Mouse (Mus musculus) neural tube, embryonic 14.5 days (tissue): Measurements from ENCODE around the gene Ttc21b. TPM values are rescaled to one million over a fixed set of nuclear protein-coding genes. Genes with fewer than 3 reads are reported as not detected.

Source experiments
- ATAC-seq: fragments of 200-750 bp; cut with Nextera tagmentation; 2 replicates; pipeline ENCODE4 v1.8.0; 2017; ENCODE audit warnings: low read depth, mild to moderate bottlenecking, moderate TSS enrichment, moderate library complexity
- H3K27ac ChIP-seq: fragments of 300-500 bp; sonication (generic); 2 replicates; pipeline ENCODE4 v1.5.1; 2014; ENCODE audit warnings: low read depth, mild to moderate bottlenecking, control low read depth, low read length, moderate library complexity, mixed read lengths
- H3K27me3 ChIP-seq: fragments of 300-500 bp; sonication (generic); 2 replicates; pipeline ENCODE4 v1.6.1; 2014; ENCODE audit warnings: low read length; ENCODE audit not compliant: control insufficient read depth, insufficient read depth
- H3K36me3 ChIP-seq: fragments of 300-500 bp; sonication (generic); 2 replicates; pipeline ENCODE4 v1.6.1; 2014; ENCODE audit warnings: low read length, mixed read lengths; ENCODE audit not compliant: control insufficient read depth, insufficient read depth
- H3K4me1 ChIP-seq: fragments of 300-500 bp; sonication (generic); 2 replicates; pipeline ENCODE4 v1.6.1; 2014; ENCODE audit warnings: low read length; ENCODE audit not compliant: control insufficient read depth, insufficient read depth
- H3K4me2 ChIP-seq: fragments of 300-500 bp; sonication (generic); 2 replicates; pipeline ENCODE4 v1.6.1; 2014; ENCODE audit warnings: mild to moderate bottlenecking, low read depth, low read length, control low read depth
- H3K4me3 ChIP-seq: fragments of 300-500 bp; sonication (generic); 2 replicates; pipeline ENCODE4 v1.5.1; 2014; ENCODE audit warnings: low read depth, low read length, control low read depth, mixed read lengths
- H3K9ac ChIP-seq: fragments of 300-500 bp; sonication (generic); replicated peaks from 2 replicates; pipeline ENCODE4 v1.6.1; 2014; ENCODE audit warnings: low read depth, mild to moderate bottlenecking, control low read depth, low read length, mixed read lengths
- H3K9me3 ChIP-seq: fragments of 300-500 bp; sonication (generic); 2 replicates; pipeline ENCODE4 v1.6.1; 2016; ENCODE audit warnings: low read length; ENCODE audit not compliant: control insufficient read depth
- WGBS: fragments of 180-500 bp; shearing (Covaris S2); extraction: QIAGEN DNeasy Blood & Tissue Kit; methylation state at CpG from one replicate; pipeline ENCODE4 v1.1.7; 2014; 5-methylcytosine and 5-hydroxymethylcytosine counted together
- polyA plus RNA-seq: library from polyadenylated mRNA; unstranded; fragments of >200 nt; fragmentation: Nextera tagmentation; extraction: Ambion mirVana; gene quantifications from 2 replicates; pipeline ENCODE4 v1.2.1, GENCODE M21; 2014

The Ttc21b gene
- polyA plus RNA-seq, 1 experiment from 2014 or later = 19.4 TPM

- Histone ChIP-seq H3K4me2 (peak overlapping the region; percentile 42; the same call in 1 of the 2 replicates), H3K27me3 (no peaks in the 10 kb centered on the region), H3K36me3 (no peaks in the 10 kb centered on the region), H3K4me1 (peaks cover 24% of the 10 kb centered on the region), H3K9me3 (no peaks in the 10 kb centered on the region), H3K9ac (no peak overlapping the region), H3K27ac (peak overlapping the region; percentile 71; the same call in 1 of the 2 replicates), H3K4me3 (no peak overlapping the region)
- no peak for ATAC-seq
- WGBS = 20% methylated on average over 5 of the region's 5 CpGs
These were observed 77.6 kb downstream of the Ttc21b start for GRCm38 (mm10) chr2:66178848-66179215.

DNA sequence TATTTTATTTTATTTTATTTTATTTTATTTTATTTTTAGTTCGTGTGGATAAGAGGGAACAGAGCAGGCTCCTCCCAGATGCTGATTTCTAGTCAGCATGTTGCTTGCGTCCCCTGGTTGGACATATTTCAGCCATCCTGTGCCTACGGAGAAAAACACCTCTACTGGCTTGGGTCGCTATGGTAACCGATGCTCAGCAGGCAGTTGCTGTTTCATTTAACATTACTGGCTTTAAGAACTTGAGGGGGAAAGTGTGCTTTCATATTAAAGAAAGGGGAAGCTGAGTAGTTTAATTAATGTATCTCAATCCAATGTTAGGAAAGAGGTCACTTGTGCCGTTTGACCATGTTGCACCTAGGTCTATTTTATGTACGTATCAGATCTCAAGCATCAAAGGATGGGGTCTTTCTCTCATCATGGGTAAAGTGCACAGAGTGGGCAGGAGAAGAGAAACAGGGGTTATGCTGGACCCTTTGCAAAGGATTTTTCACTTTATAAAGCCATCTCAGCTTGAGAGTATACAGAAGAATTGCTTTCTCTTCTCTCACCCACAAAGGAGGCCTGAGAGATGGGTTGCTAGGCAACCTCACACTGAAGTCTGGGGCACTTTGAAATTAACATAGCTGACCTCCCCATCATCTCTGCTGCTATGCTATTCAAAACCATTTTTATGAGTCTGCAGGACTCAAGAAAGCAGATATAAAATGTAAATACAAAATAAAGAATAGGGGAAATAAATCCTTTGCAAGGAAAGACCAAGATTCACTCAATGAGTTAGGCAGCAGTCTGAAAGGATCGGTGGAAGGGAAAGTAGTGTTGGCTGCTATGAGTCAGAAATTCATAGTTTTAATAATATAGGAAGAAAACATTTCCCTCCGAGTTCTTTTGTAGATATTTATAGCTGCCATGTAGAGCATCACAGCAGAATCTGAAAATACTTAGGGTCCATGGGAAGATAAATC, 78.2 kb downstream of the Ttc21b start:
- Histone ChIP-seq H3K4me3 (no peak overlapping the region), H3K4me2 (peak overlapping the region; percentile 42), H3K9me3 (no peaks in the 10 kb centered on the region), H3K27me3 (no peaks in the 10 kb centered on the region), H3K36me3 (no peaks in the 10 kb centered on the region), H3K4me1 (peaks cover 22% of the 10 kb centered on the region), H3K27ac (peak overlapping the region; percentile 71), H3K9ac (0 out of 2 replicates have a peak overlapping the region, but pooled peaks have one; percentile 17)
- peak; percentile 83 for ATAC-seq
- 17% methylated on average over 9 of the region's 9 CpGs for WGBS

GRCm38 (mm10) chr2:66177017-66177416, 79.4 kb downstream of the Ttc21b start:
- H3K9me3 ChIP-seq = no peaks in the 10 kb centered on the region
- no peak overlapping the region for H3K9ac ChIP-seq
- H3K27ac ChIP-seq = 0 out of 2 replicates have a peak overlapping the region, but pooled peaks have one; percentile 4
- H3K4me1 ChIP-seq = peaks cover 20% of the 10 kb centered on the region
- ATAC-seq = no peak
- WGBS = 66% methylated on average over 7 of the region's 7 CpGs
- H3K27me3 ChIP-seq = no peaks in the 10 kb centered on the region
- H3K4me2 ChIP-seq = no peak overlapping the region
- H3K36me3 ChIP-seq = no peaks in the 10 kb centered on the region
- no peak overlapping the region for H3K4me3 ChIP-seq

GRCm38 (mm10) chr2:66173134-66173533, 83.3 kb downstream of the Ttc21b start:
- H3K4me2 ChIP-seq = no peak overlapping the region
- no peak overlapping the region for H3K9ac ChIP-seq
- no peaks in the 10 kb centered on the region for H3K9me3 ChIP-seq
- no peaks in the 10 kb centered on the region for H3K27me3 ChIP-seq
- no peak for ATAC-seq
- no peaks in the 10 kb centered on the region for H3K36me3 ChIP-seq
- no peak overlapping the region for H3K4me3 ChIP-seq
- H3K27ac ChIP-seq = no peak overlapping the region
- 68% methylated on average over 5 of the region's 5 CpGs for WGBS
- peaks cover 11% of the 10 kb centered on the region; the same call in 1 of the 2 replicates for H3K4me1 ChIP-seq

DNA sequence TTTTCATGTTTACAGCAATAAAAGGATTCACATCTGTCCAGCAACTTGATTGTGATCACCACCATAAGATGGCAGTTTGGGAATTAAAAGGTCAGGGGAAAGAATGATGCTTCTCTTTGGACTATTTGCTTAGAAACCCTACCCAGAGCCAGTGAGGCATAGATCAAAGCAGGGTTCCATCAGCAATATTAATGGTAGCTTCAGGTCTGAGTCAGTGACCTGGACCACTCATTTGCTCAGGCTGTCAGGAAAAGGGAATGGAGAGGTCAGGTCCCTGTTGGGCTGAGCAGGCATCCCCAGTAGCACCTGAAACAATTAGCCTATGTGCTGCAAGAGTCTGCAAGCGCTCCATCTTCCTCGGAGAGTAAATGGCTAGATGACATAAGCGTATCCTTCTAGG, 84.8 kb downstream of the Ttc21b start:
- H3K4me2 ChIP-seq = no peak overlapping the region

GRCm38 (mm10) chr2:66170721-66171120, 85.7 kb downstream of the Ttc21b start:
- Histone ChIP-seq H3K4me3 (no peak overlapping the region), H3K9ac (no peak overlapping the region), H3K27ac (no peak overlapping the region), H3K36me3 (no peaks in the 10 kb centered on the region), H3K4me1 (no peaks in the 10 kb centered on the region), H3K27me3 (no peaks in the 10 kb centered on the region), H3K9me3 (no peaks in the 10 kb centered on the region), H3K4me2 (no peak overlapping the region)
- 81% methylated on average over 11 of the region's 11 CpGs for WGBS
- ATAC-seq = no peak

More for the DNA sequence above, 84.8 kb downstream of the Ttc21b start:
- H3K9ac ChIP-seq = no peak overlapping the region
- H3K9me3 ChIP-seq = no peaks in the 10 kb centered on the region
- H3K4me3 ChIP-seq = no peak overlapping the region
- no peaks in the 10 kb centered on the region for H3K4me1 ChIP-seq
- no peaks in the 10 kb centered on the region for H3K27me3 ChIP-seq
- H3K27ac ChIP-seq = no peak overlapping the region
- H3K36me3 ChIP-seq = no peaks in the 10 kb centered on the region
- ATAC-seq = no peak
- WGBS = 84% methylated on average over 3 of the region's 3 CpGs

DNA sequence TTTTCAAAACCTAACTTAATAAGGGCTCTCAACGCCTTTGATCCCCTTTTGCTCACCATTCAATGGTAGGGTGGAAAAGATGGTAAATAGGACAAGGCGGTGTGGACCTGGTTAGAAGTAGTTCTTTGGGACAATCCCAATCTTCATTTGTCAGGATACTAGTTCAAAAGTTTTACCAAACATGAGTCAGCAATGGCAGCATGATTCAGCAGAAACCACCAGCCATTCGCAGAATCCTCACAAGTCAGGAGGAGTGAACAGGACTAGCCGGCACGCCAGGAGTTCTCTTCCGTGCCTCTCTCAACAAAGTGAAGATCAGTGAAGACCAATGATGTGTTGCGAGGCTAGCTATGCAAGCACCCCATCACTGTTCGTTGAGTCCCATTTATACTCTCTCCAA, 91.4 kb downstream of the Ttc21b start:
- no peak overlapping the region for H3K9ac ChIP-seq
- H3K9me3 ChIP-seq = no peaks in the 10 kb centered on the region
- ATAC-seq = no peak
- H3K4me2 ChIP-seq = no peak overlapping the region
- no peaks in the 10 kb centered on the region for H3K36me3 ChIP-seq
- H3K4me1 ChIP-seq = no peaks in the 10 kb centered on the region
- no peak overlapping the region for H3K4me3 ChIP-seq
- H3K27ac ChIP-seq = no peak overlapping the region
- no peaks in the 10 kb centered on the region for H3K27me3 ChIP-seq
- 94% methylated on average over 8 of the region's 8 CpGs for WGBS

GRCm38 (mm10) chr2:66158140-66158915, 98.1 kb downstream of the Ttc21b start:
- Histone ChIP-seq H3K27ac (no peak overlapping the region), H3K4me3 (no peak overlapping the region), H3K36me3 (no peaks in the 10 kb centered on the region), H3K9me3 (no peaks in the 10 kb centered on the region), H3K27me3 (no peaks in the 10 kb centered on the region), H3K4me2 (no peak overlapping the region), H3K4me1 (0 out of 2 replicates have a peak, but pooled peaks cover 4% of the 10 kb centered on the region), H3K9ac (no peak overlapping the region)
- 76% methylated on average over 7 of the region's 7 CpGs for WGBS
- no peak for ATAC-seq

- ATAC-seq = no peak
- Histone ChIP-seq H3K4me2 (no peak overlapping the region), H3K4me1 (0 out of 2 replicates have a peak, but pooled peaks cover 4% of the 10 kb centered on the region), H3K27me3 (no peaks in the 10 kb centered on the region), H3K27ac (no peak overlapping the region), H3K9ac (no peak overlapping the region), H3K36me3 (no peaks in the 10 kb centered on the region), H3K9me3 (no peaks in the 10 kb centered on the region), H3K4me3 (no peak overlapping the region)
- 81% methylated on average over 2 of the region's 2 CpGs for WGBS
These were observed 105.0 kb downstream of the Ttc21b start for GRCm38 (mm10) chr2:66151436-66151835.
